Mouse (Mus musculus) T-helper 17 cell (primary cell): ENCODE data around the gene Islr.

Experiments
- in situ Hi-C, 2 experiments: fragments of 300-600 bp; cut with MboI, MseI; formaldehyde crosslinking; loops; 1 replicate in 1 of 2; 2 replicates in 1 of 2; pipeline ENCODE4 v1.15.1; 2025; ENCODE audit warnings: high pct_unique_total_duplicates in 2 of 2

The Islr gene

GRCm38 (mm10) chr9:58159855-58160254 is 44.3 kb downstream of the Islr start:
- in situ Hi-C loops = loop anchor here in 1 of 2 experiments (5.0 kb wide), 2 partner anchors 63 to 678 kb away; no protein-coding TSS in a partner anchor

- in situ Hi-C loops = loop anchor here in 1 of 2 experiments (5.0 kb wide), 1 partner anchor 676 kb away; no protein-coding TSS in a partner anchor
Measured at GRCm38 (mm10) chr9:58158541-58159311, 45.4 kb downstream of the Islr start.

GRCm38 (mm10) chr9:58157838-58158237 is 46.3 kb downstream of the Islr start:
- in situ Hi-C loops = loop anchor here in 1 of 2 experiments (5.0 kb wide), 1 partner anchor 676 kb away; no protein-coding TSS in a partner anchor

GRCm38 (mm10) chr9:58156819-58157560 is 47.1 kb downstream of the Islr start:
- in situ Hi-C loops = loop anchor here in 1 of 2 experiments (5.0 kb wide), 1 partner anchor 675 kb away; no protein-coding TSS in a partner anchor

- in situ Hi-C loops = loop anchor here in 1 of 2 experiments (5.0 kb wide), 1 partner anchor 673 kb away; no protein-coding TSS in a partner anchor
Measured at GRCm38 (mm10) chr9:58155366-58155765, 48.7 kb downstream of the Islr start.

GRCm38 (mm10) chr9:58153095-58153494 is 51.0 kb downstream of the Islr start:
- in situ Hi-C loops = loop anchor here in 1 of 2 experiments (5.0 kb wide), 1 partner anchor 111 kb away; no protein-coding TSS in a partner anchor

GRCm38 (mm10) chr9:58150733-58151361 is 53.3 kb downstream of the Islr start:
- in situ Hi-C loops = loop anchor here in 1 of 2 experiments (5.0 kb wide), 1 partner anchor 109 kb away; no protein-coding TSS in a partner anchor

GRCm38 (mm10) chr9:58148806-58149205 is 55.3 kb downstream of the Islr start:
- in situ Hi-C loops = no loop called here

GRCm38 (mm10) chr9:58145417-58145816 is 58.7 kb downstream of the Islr start:
- in situ Hi-C loops = no loop called here

GRCm38 (mm10) chr9:58144664-58145063 is 59.4 kb downstream of the Islr start:
- in situ Hi-C loops = loop anchor here in 1 of 2 experiments (5.0 kb wide), 1 partner anchor 107 kb away; no protein-coding TSS in a partner anchor

- in situ Hi-C loops = loop anchor here in 1 of 2 experiments (5.0 kb wide), 1 partner anchor 106 kb away; no protein-coding TSS in a partner anchor
Measured at GRCm38 (mm10) chr9:58143419-58143818, 60.7 kb downstream of the Islr start.

- in situ Hi-C loops = loop anchor here in 1 of 2 experiments (5.0 kb wide), 1 partner anchor 103 kb away; no protein-coding TSS in a partner anchor
Measured at GRCm38 (mm10) chr9:58139947-58140346, 64.2 kb downstream of the Islr start.

- in situ Hi-C loops = no loop called here
Measured at GRCm38 (mm10) chr9:58135921-58136321, 68.2 kb downstream of the Islr start.

GRCm38 (mm10) chr9:58134906-58135305 is 69.2 kb downstream of the Islr start:
- in situ Hi-C loops = no loop called here

- in situ Hi-C loops = no loop called here
Measured at GRCm38 (mm10) chr9:58133893-58134884, 69.9 kb downstream of the Islr start.

- in situ Hi-C loops = no loop called here
Measured at GRCm38 (mm10) chr9:58131735-58132134, 72.4 kb downstream of the Islr start.

GRCm38 (mm10) chr9:58130909-58131308 is 73.2 kb downstream of the Islr start:
- in situ Hi-C loops = no loop called here

- in situ Hi-C loops = no loop called here
Measured at GRCm38 (mm10) chr9:58129508-58129907, 74.6 kb downstream of the Islr start.

GRCm38 (mm10) chr9:58128926-58129413 is 75.1 kb downstream of the Islr start:
- in situ Hi-C loops = no loop called here

- in situ Hi-C loops = no loop called here
Measured at GRCm38 (mm10) chr9:58125811-58126210, 78.3 kb downstream of the Islr start.
